In genomic region chrX:11814861-11815260, GRCm38 (mm10) we compare ENCODE assay signal across 14 mouse cellular contexts.
A peak's percentile ranks its signal among the peaks of the same experiment; 100 is the strongest.
DNase-seq lines count a peak whose midpoint lies in the region; ATAC-seq lines count a peak whose summit lies in the region.
"Had no signal": no experiment of that assay in that cellular context is flagged by ENCODE, and none has a peak within 500 bp of the region (broad histone marks: within the 10 kb centered on the region; RNA-seq: fewer than 3 reads in every experiment).

No protein-coding gene starts in this region.

- H3K9ac ChIP-seq in forebrain, embryonic 16.5 days (replicated peaks; ENCODE audit: low read depth, low read length), result no peak overlapping the region
- H3K9ac ChIP-seq in forebrain, embryonic 12.5 days, result no peak overlapping the region
- no peak overlapping the region for H3K9ac ChIP-seq in limb, embryonic 13.5 days
- H3K9ac ChIP-seq: heart, embryonic 13.5 days; limb, embryonic 12.5 days; lung, embryonic 15.5 days had no signal

- H3K36me3 ChIP-seq in forebrain, embryonic 16.5 days (ENCODE audit: control insufficient read depth, insufficient read depth), result no peaks in the 10 kb centered on the region
- H3K36me3 ChIP-seq in forebrain, embryonic 12.5 days (replicated peaks), result no peaks in the 10 kb centered on the region
- no peaks in the 10 kb centered on the region for H3K36me3 ChIP-seq in limb, embryonic 13.5 days
- H3K36me3 ChIP-seq: heart, embryonic 13.5 days; limb, embryonic 12.5 days; lung, embryonic 15.5 days had no signal

- peak; percentile 55; the same call in 1 of the 2 replicates for ATAC-seq in forebrain, embryonic 16.5 days
- no peak for ATAC-seq in forebrain, embryonic 12.5 days (ENCODE audit: low FRiP score)
- ATAC-seq in limb, embryonic 13.5 days (ENCODE audit: low FRiP score, low read depth), result peak; percentile 77; the same call in 1 of the 2 replicates
- no peak for ATAC-seq in activated CD4-positive, CD25-positive, alpha-beta regulatory T cell, adult 4 months

- DNase-seq in 3T3-L1 (ENCODE audit: low read depth, low spot score), result peak; percentile 46
- DNase-seq in embryo, embryonic 10.5 days (ENCODE audit: low spot score), result peak; percentile 41
- DNase-seq in left cerebral cortex, postnatal 36 days (ENCODE audit: low spot score in 2 of 2), result no peak
- DNase-seq in lung, postnatal 36 days, result no peak
- DNase-seq: cerebellum, postnatal 36 days; layer of hippocampus, adult 9-11 months; thymus, postnatal 4 days had no signal

- H3K27ac ChIP-seq in forebrain, embryonic 16.5 days (ENCODE audit: low read length), result no peak overlapping the region
- no peak overlapping the region for H3K27ac ChIP-seq in forebrain, embryonic 12.5 days
- H3K27ac ChIP-seq in limb, embryonic 13.5 days, result no peak overlapping the region
- H3K27ac ChIP-seq: heart, embryonic 13.5 days; limb, embryonic 12.5 days; lung, embryonic 15.5 days had no signal

- H3K9me3 ChIP-seq in forebrain, embryonic 16.5 days (ENCODE audit: control insufficient read depth, low read length), result no peaks in the 10 kb centered on the region
- H3K9me3 ChIP-seq in forebrain, embryonic 12.5 days, result no peaks in the 10 kb centered on the region
- H3K9me3 ChIP-seq in limb, embryonic 13.5 days, result no peaks in the 10 kb centered on the region
- H3K9me3 ChIP-seq: heart, embryonic 13.5 days; limb, embryonic 12.5 days; lung, embryonic 15.5 days had no signal

- 34% methylated on average over 9 of the region's 9 CpGs for WGBS in forebrain, embryonic 16.5 days
- 52% methylated on average over 9 of the region's 9 CpGs for WGBS in forebrain, embryonic 12.5 days
- 23% methylated on average over 9 of the region's 9 CpGs for WGBS in limb, embryonic 13.5 days

- no peak overlapping the region for H3K4me2 ChIP-seq in forebrain, embryonic 16.5 days (ENCODE audit: low read length)
- H3K4me2 ChIP-seq in forebrain, embryonic 12.5 days, result no peak overlapping the region
- no peak overlapping the region for H3K4me2 ChIP-seq in limb, embryonic 13.5 days (replicated peaks)
- H3K4me2 ChIP-seq: heart, embryonic 13.5 days; limb, embryonic 12.5 days; lung, embryonic 15.5 days had no signal

- intact Hi-C loops in left cerebral cortex, postnatal 36 days (cut with DNase I), result no loop called here

- H3K27me3 ChIP-seq in forebrain, embryonic 16.5 days (replicated peaks; ENCODE audit: control insufficient read depth, insufficient read depth, low read length), result no peaks in the 10 kb centered on the region
- peaks cover 21% of the 10 kb centered on the region for H3K27me3 ChIP-seq in forebrain, embryonic 12.5 days
- H3K27me3 ChIP-seq in limb, embryonic 13.5 days, result peaks cover 26% of the 10 kb centered on the region; the same call in 1 of the 2 replicates

- peaks cover 2% of the 10 kb centered on the region; the same call in 1 of the 2 replicates for H3K4me1 ChIP-seq in forebrain, embryonic 16.5 days (replicated peaks; ENCODE audit: control insufficient read depth, insufficient read depth, low read length)
- peaks cover 5% of the 10 kb centered on the region for H3K4me1 ChIP-seq in forebrain, embryonic 12.5 days
- H3K4me1 ChIP-seq in limb, embryonic 13.5 days, result peaks cover 6% of the 10 kb centered on the region; the same call in 1 of the 2 replicates
- H3K4me1 ChIP-seq: heart, embryonic 13.5 days; lung, embryonic 15.5 days had no signal

- no peak overlapping the region for H3K4me3 ChIP-seq in forebrain, embryonic 16.5 days (replicated peaks; ENCODE audit: low read length)
- H3K4me3 ChIP-seq in forebrain, embryonic 12.5 days (replicated peaks), result no peak overlapping the region
- H3K4me3 ChIP-seq in limb, embryonic 13.5 days, result no peak overlapping the region
- H3K4me3 ChIP-seq: heart, embryonic 13.5 days; limb, embryonic 12.5 days; lung, embryonic 15.5 days had no signal

Comparison
In these comparisons a context has a peak if more than half of its experiments do, and no peak if none do; other contexts are left out.
1. ATAC-seq: peak in forebrain, embryonic 16.5 days (single experiment) and limb, embryonic 13.5 days (single experiment); none in forebrain, embryonic 12.5 days (single experiment) and activated CD4-positive, CD25-positive, alpha-beta regulatory T cell, adult 4 months (single experiment).
2. DNase-seq: peak in 3T3-L1 (single experiment) and embryo, embryonic 10.5 days (single experiment); none in left cerebral cortex, postnatal 36 days (0 of 2) and lung, postnatal 36 days (single experiment).